Comparison of ENCODE assay signal across 7 mouse cellular contexts in the genomic region with DNA sequence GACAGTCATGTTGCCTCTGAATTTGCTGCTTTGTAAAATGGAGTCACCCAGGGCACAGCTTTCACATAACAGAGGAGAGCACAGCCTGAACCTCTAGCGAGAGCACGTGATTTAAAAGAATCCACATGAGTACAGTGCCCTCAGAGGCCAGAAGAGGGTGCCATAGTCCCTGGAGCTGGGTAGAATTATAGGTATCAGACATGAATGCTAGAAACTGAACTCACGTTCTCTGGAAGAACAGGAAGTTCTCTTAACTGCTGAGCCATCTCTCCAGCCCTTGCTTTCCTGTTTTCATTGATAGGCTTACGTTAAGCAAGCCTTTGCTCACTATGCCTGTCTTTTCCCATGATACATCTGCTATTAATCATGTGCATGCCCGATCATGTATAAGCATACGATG.
DNase-seq lines count a peak whose midpoint lies in the region; ATAC-seq lines count a peak whose summit lies in the region.

No protein-coding gene starts in this region.

- intact Hi-C loops in left cerebral cortex, postnatal 36 days (cut with DNase I), result no loop called here

- ATAC-seq in midbrain, embryonic 13.5 days, result peak; percentile 45; the same call in 1 of the 2 replicates

- H3K4me3 ChIP-seq in midbrain, embryonic 13.5 days (replicated peaks), result no peak overlapping the region

- DNase-seq in T-cell, adult 2 months (ENCODE audit: low spot score), result peak; percentile 91
- DNase-seq in cerebellum, adult 9-11 months, result peak; percentile 57
- DNase-seq in frontal cortex, postnatal 10 days (ENCODE audit: low spot score in 2 of 2), result peak; percentile 31 to 65
- DNase-seq in kidney, adult 11 months, result peak; percentile 64
- DNase-seq in left cerebral cortex, postnatal 36 days (ENCODE audit: low spot score in 2 of 2), result peak; percentile 61 to 66
- DNase-seq in spleen, adult 12 weeks (ENCODE audit: low spot score), result peak; percentile 55

- H3K27ac ChIP-seq in midbrain, embryonic 13.5 days, result no peak overlapping the region

- no peak overlapping the region for H3K9ac ChIP-seq in midbrain, embryonic 13.5 days (replicated peaks)

- H3K4me2 ChIP-seq in midbrain, embryonic 13.5 days (replicated peaks), result no peak overlapping the region

- no peaks in the 10 kb centered on the region for H3K4me1 ChIP-seq in midbrain, embryonic 13.5 days (replicated peaks)

- 55% methylated on average over 6 of the region's 6 CpGs for WGBS in midbrain, embryonic 13.5 days

- no peaks in the 10 kb centered on the region for H3K36me3 ChIP-seq in midbrain, embryonic 13.5 days

- H3K9me3 ChIP-seq in midbrain, embryonic 13.5 days, result no peaks in the 10 kb centered on the region

- no peaks in the 10 kb centered on the region for H3K27me3 ChIP-seq in midbrain, embryonic 13.5 days
